Mouse (Mus musculus) B cell, adult (primary cell): ENCODE results near the gene Hook1. TPM values are rescaled to one million over a fixed set of nuclear protein-coding genes. Genes with fewer than 3 reads are reported as not detected.

Experiments used
- total RNA-seq: library from RNA; stranded (reverse); gene quantifications from 4 replicates; pipeline ENCODE4 v1.2.4, GENCODE M21; 2023; ENCODE audit not compliant: inconsistent age

Gene Hook1
- 24.1 to 29.5 TPM (median 25.6 TPM) in 4 replicates for total RNA-seq

DNA sequence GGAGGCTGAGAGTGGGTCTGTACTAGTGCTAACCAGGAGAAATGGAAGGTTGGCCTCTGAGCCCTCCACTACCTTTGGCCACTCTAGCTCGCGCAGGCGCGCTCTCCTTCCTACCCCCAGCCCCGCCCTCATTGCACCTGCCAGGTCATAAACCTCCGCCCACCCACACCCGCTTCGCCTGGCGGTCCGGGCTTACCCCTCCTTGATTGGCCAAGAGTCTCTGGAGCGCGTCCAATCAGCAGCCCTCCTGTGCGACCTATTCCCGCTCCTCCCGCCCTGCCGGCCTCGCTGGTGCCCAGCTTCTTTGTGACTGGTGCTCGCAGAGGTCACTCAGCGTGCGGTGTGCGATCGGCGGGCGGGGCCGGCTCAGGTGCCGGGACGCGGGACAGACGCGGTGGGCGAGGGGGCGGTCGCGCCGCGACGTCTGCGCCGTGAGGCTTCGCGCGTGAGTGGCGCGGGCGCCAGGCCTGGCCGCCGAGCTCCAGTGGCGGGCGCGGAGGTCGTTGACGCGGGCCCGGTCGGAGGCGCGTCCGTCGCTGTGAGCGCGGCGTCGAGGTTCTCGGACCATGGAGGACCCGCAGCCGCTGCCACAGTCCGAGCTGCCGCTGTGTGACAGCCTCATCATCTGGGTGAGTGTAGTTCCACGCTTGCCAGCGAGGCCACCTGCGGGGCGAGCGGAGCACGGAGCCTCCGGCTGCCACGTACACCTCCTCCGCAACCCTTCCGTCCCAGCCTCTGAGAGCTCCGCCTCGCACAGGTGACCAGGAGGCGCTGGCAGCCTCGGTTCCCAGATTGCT, at the start of gene Hook1:
Gene Hook1 (plus strand): TSS at position 313 of the 797 bp plus-strand sequence.

Other genes with a start within 250 kb of the Hook1 start
- gene Cyp2j13, start 110.3 kb downstream of the Hook1 start, total RNA-seq, result not detected in 4 replicates
- not detected in 4 replicates for gene Cyp2j12, start 173.9 kb downstream of the Hook1 start, total RNA-seq